In genomic region chr2:178494066-178494465, GRCm38 (mm10) we compare ENCODE assay signal across 10 mouse cellular contexts.
DNase-seq lines count a peak whose midpoint lies in the region; ATAC-seq lines count a peak whose summit lies in the region.
"Had no signal": no experiment of that assay in that cellular context is flagged by ENCODE, and none has a peak within 500 bp of the region (broad histone marks: within the 10 kb centered on the region; RNA-seq: fewer than 3 reads in every experiment).

No protein-coding gene starts in this region.

- 0 out of 2 replicates have a peak, but pooled peaks have one; percentile 37 for ATAC-seq in kidney, embryonic 14.5 days (ENCODE audit: low FRiP score, low TSS enrichment)
- ATAC-seq in hindbrain, embryonic 13.5 days (ENCODE audit: low FRiP score): no peak

- no peaks in the 10 kb centered on the region for H3K9me3 ChIP-seq in kidney, embryonic 14.5 days (ENCODE audit: control insufficient read depth, low read length)
- no peaks in the 10 kb centered on the region for H3K9me3 ChIP-seq in hindbrain, embryonic 13.5 days
- H3K9me3 ChIP-seq: limb, embryonic 15.5 days had no signal

- H3K9ac ChIP-seq in kidney, embryonic 14.5 days (ENCODE audit: low read depth, low read length): no peak overlapping the region
- no peak overlapping the region for H3K9ac ChIP-seq in hindbrain, embryonic 13.5 days
- H3K9ac ChIP-seq: limb, embryonic 15.5 days had no signal

- peaks cover 8% of the 10 kb centered on the region; the same call in 1 of the 2 replicates for H3K4me1 ChIP-seq in kidney, embryonic 14.5 days (ENCODE audit: control insufficient read depth, insufficient read depth, low read length)
- peaks cover 21% of the 10 kb centered on the region; the same call in 1 of the 2 replicates for H3K4me1 ChIP-seq in hindbrain, embryonic 13.5 days (replicated peaks)

- 47% methylated on average over 11 of the region's 11 CpGs for WGBS in kidney, embryonic 14.5 days
- WGBS in hindbrain, embryonic 13.5 days: 77% methylated on average over 11 of the region's 11 CpGs

- no peaks in the 10 kb centered on the region for H3K27me3 ChIP-seq in kidney, embryonic 14.5 days (ENCODE audit: control insufficient read depth, insufficient read depth, low read length)
- no peaks in the 10 kb centered on the region for H3K27me3 ChIP-seq in hindbrain, embryonic 13.5 days

- no peak overlapping the region for H3K4me2 ChIP-seq in kidney, embryonic 14.5 days (replicated peaks; ENCODE audit: low read depth, low read length)
- H3K4me2 ChIP-seq in hindbrain, embryonic 13.5 days: no peak overlapping the region
- H3K4me2 ChIP-seq: limb, embryonic 15.5 days had no signal

- H3K4me3 ChIP-seq in kidney, embryonic 14.5 days (ENCODE audit: low read length): no peak overlapping the region
- no peak overlapping the region for H3K4me3 ChIP-seq in hindbrain, embryonic 13.5 days
- H3K4me3 ChIP-seq: limb, embryonic 15.5 days had no signal

- peak; percentile 13 to 36 for DNase-seq in adrenal gland, adult (ENCODE audit: inconsistent age in 2 of 2, low spot score in 1 of 2)
- no peak for DNase-seq in adrenal gland, postnatal 4 days (ENCODE audit: low spot score in 2 of 2)
- peak; percentile 12 to 38 for DNase-seq in adrenal gland, postnatal 36 days
- DNase-seq in heart, adult 9 months (ENCODE audit: low spot score in 2 of 2): peak; percentile 86 to 87
- no peak for DNase-seq in frontal cortex, adult 2 months (ENCODE audit: extremely low spot score in 1 of 2, low spot score in 1 of 2)
- no peak for DNase-seq in frontal cortex, postnatal 36 days (ENCODE audit: low spot score in 2 of 2)
- DNase-seq: cerebellum, adult 11-12 months had no signal

- H3K27ac ChIP-seq in kidney, embryonic 14.5 days (ENCODE audit: low read depth, low read length): no peak overlapping the region
- H3K27ac ChIP-seq in hindbrain, embryonic 13.5 days: no peak overlapping the region
- H3K27ac ChIP-seq: limb, embryonic 15.5 days had no signal

- H3K36me3 ChIP-seq in kidney, embryonic 14.5 days (ENCODE audit: control insufficient read depth, insufficient read depth, low read length): no peaks in the 10 kb centered on the region
- no peaks in the 10 kb centered on the region for H3K36me3 ChIP-seq in hindbrain, embryonic 13.5 days
- H3K36me3 ChIP-seq: limb, embryonic 15.5 days had no signal

Comparison
In these comparisons a context has a peak if more than half of its experiments do, and no peak if none do; other contexts are left out.
1. DNase-seq: peak in adrenal gland, adult (2 of 2), adrenal gland, postnatal 36 days (2 of 2) and heart, adult 9 months (2 of 2); none in adrenal gland, postnatal 4 days (0 of 2), frontal cortex, adult 2 months (0 of 2) and frontal cortex, postnatal 36 days (0 of 2).